Mouse (Mus musculus) neural tube, embryonic 15.5 days (tissue): ENCODE measurements at regions not wholly inside any gene's neighbourhood (a gene's known extent, or its start where the extent isn't known, plus 50 kb on each side); places are given as distances from the start of the nearest gene placed in this dataset.

Source experiments
- ATAC-seq: fragments of 200-750 bp; cut with Nextera tagmentation; 2 replicates; pipeline ENCODE4 v1.8.0; 2017; ENCODE audit warnings: mild to moderate bottlenecking, moderate TSS enrichment, moderate library complexity; ENCODE audit not compliant: low FRiP score
- H3K27ac ChIP-seq: fragments of 300-500 bp; sonication (generic); replicated peaks from 2 replicates; pipeline ENCODE4 v1.5.1; 2015; ENCODE audit warnings: mild to moderate bottlenecking, inconsistent platforms
- H3K27me3 ChIP-seq: fragments of 300-500 bp; sonication (generic); replicated peaks from 2 replicates; pipeline ENCODE4 v1.6.1; 2015; ENCODE audit warnings: inconsistent platforms
- H3K36me3 ChIP-seq: fragments of 300-500 bp; sonication (generic); 2 replicates; pipeline ENCODE4 v1.6.1; 2015; ENCODE audit warnings: inconsistent platforms
- H3K4me1 ChIP-seq: fragments of 300-500 bp; sonication (generic); 2 replicates; pipeline ENCODE4 v1.6.1; 2015; ENCODE audit warnings: inconsistent platforms
- H3K4me2 ChIP-seq: fragments of 300-500 bp; sonication (generic); 2 replicates; pipeline ENCODE4 v1.6.1; 2015; ENCODE audit warnings: inconsistent platforms, mild to moderate bottlenecking, moderate library complexity
- H3K4me3 ChIP-seq: fragments of 300-500 bp; sonication (generic); replicated peaks from 2 replicates; pipeline ENCODE4 v1.5.1; 2015; ENCODE audit warnings: mild to moderate bottlenecking, inconsistent platforms
- H3K9ac ChIP-seq: fragments of 300-500 bp; sonication (generic); replicated peaks from 2 replicates; pipeline ENCODE4 v1.6.1; 2015; ENCODE audit warnings: mild to moderate bottlenecking, inconsistent platforms
- H3K9me3 ChIP-seq: fragments of 300-500 bp; sonication (generic); replicated peaks from 2 replicates; pipeline ENCODE4 v1.6.1; 2016; ENCODE audit warnings: inconsistent platforms
- WGBS: fragments of 180-500 bp; shearing (Covaris S2); methylation state at CpG from one replicate; pipeline ENCODE4 v1.1.7; 2015; ENCODE audit warnings: mixed read lengths; 5-methylcytosine and 5-hydroxymethylcytosine counted together

- H3K9me3 ChIP-seq: no peaks in the 10 kb centered on the region
- 91% methylated on average over 3 of the region's 3 CpGs for WGBS
- no peak overlapping the region for H3K4me3 ChIP-seq
- no peak overlapping the region for H3K4me2 ChIP-seq
- no peaks in the 10 kb centered on the region for H3K36me3 ChIP-seq
- H3K9ac ChIP-seq: no peak overlapping the region
- no peak overlapping the region for H3K27ac ChIP-seq
- H3K27me3 ChIP-seq: no peaks in the 10 kb centered on the region
- no peaks in the 10 kb centered on the region for H3K4me1 ChIP-seq
- ATAC-seq: no peak
Observed at GRCm38 (mm10) chr13:31254744-31255143, 280.7 kb downstream of the Gm5447 start.

- WGBS: 88% methylated on average over 3 of the region's 3 CpGs
Observed at GRCm38 (mm10) chr13:31255506-31255905, 281.5 kb downstream of the Gm5447 start.

GRCm38 (mm10) chr13:31267865-31268264 is 288.1 kb upstream of the Foxq1 start:
- no peak for ATAC-seq
- H3K4me1 ChIP-seq: no peaks in the 10 kb centered on the region
- H3K9ac ChIP-seq: no peak overlapping the region
- H3K27me3 ChIP-seq: no peaks in the 10 kb centered on the region
- no peak overlapping the region for H3K4me2 ChIP-seq
- WGBS: 78% methylated on average over 3 of the region's 3 CpGs
- no peaks in the 10 kb centered on the region for H3K9me3 ChIP-seq
- no peaks in the 10 kb centered on the region for H3K36me3 ChIP-seq
- H3K27ac ChIP-seq: no peak overlapping the region
- no peak overlapping the region for H3K4me3 ChIP-seq

More at GRCm38 (mm10) chr13:31255506-31255905, 281.5 kb downstream of the Gm5447 start:
- Histone ChIP-seq H3K4me2 (no peak overlapping the region), H3K27ac (no peak overlapping the region), H3K9ac (no peak overlapping the region), H3K4me3 (no peak overlapping the region), H3K9me3 (no peaks in the 10 kb centered on the region), H3K27me3 (no peaks in the 10 kb centered on the region), H3K36me3 (no peaks in the 10 kb centered on the region), H3K4me1 (no peaks in the 10 kb centered on the region)
- no peak for ATAC-seq

GRCm38 (mm10) chr13:31276005-31276644 is 279.8 kb upstream of the Foxq1 start:
- H3K4me2 ChIP-seq: no peak overlapping the region

GRCm38 (mm10) chr13:31290630-31291029 is 265.3 kb upstream of the Foxq1 start:
- Histone ChIP-seq H3K4me1 (no peaks in the 10 kb centered on the region), H3K36me3 (no peaks in the 10 kb centered on the region), H3K27ac (no peak overlapping the region), H3K27me3 (no peaks in the 10 kb centered on the region), H3K9ac (no peak overlapping the region), H3K4me2 (no peak overlapping the region), H3K9me3 (no peaks in the 10 kb centered on the region), H3K4me3 (no peak overlapping the region)
- no peak for ATAC-seq
- WGBS: 84% methylated on average over 7 of the region's 7 CpGs

More at GRCm38 (mm10) chr13:31276005-31276644, 279.8 kb upstream of the Foxq1 start:
- no peak overlapping the region for H3K9ac ChIP-seq
- WGBS: 65% methylated on average over 6 of the region's 6 CpGs
- no peaks in the 10 kb centered on the region for H3K9me3 ChIP-seq
- no peak overlapping the region for H3K27ac ChIP-seq
- no peak for ATAC-seq
- H3K4me3 ChIP-seq: no peak overlapping the region
- H3K36me3 ChIP-seq: no peaks in the 10 kb centered on the region
- H3K27me3 ChIP-seq: no peaks in the 10 kb centered on the region
- H3K4me1 ChIP-seq: no peaks in the 10 kb centered on the region

- Histone ChIP-seq H3K4me3 (no peak overlapping the region), H3K9me3 (no peaks in the 10 kb centered on the region), H3K4me2 (no peak overlapping the region), H3K27ac (no peak overlapping the region), H3K9ac (no peak overlapping the region), H3K27me3 (no peaks in the 10 kb centered on the region), H3K4me1 (no peaks in the 10 kb centered on the region), H3K36me3 (no peaks in the 10 kb centered on the region)
- WGBS: 90% methylated on average over 13 of the region's 13 CpGs
- no peak for ATAC-seq
Observed at GRCm38 (mm10) chr13:31292584-31293387, 263.1 kb upstream of the Foxq1 start.

GRCm38 (mm10) chr13:31294011-31294410 is 261.9 kb upstream of the Foxq1 start:
- H3K4me1 ChIP-seq: no peaks in the 10 kb centered on the region
- no peaks in the 10 kb centered on the region for H3K9me3 ChIP-seq
- H3K27me3 ChIP-seq: no peaks in the 10 kb centered on the region
- no peaks in the 10 kb centered on the region for H3K36me3 ChIP-seq
- WGBS: 91% methylated on average over 7 of the region's 7 CpGs
- ATAC-seq: no peak
- no peak overlapping the region for H3K27ac ChIP-seq
- no peak overlapping the region for H3K4me2 ChIP-seq
- no peak overlapping the region for H3K9ac ChIP-seq
- H3K4me3 ChIP-seq: no peak overlapping the region

GRCm38 (mm10) chr13:31303194-31303593 is 252.7 kb upstream of the Foxq1 start:
- Histone ChIP-seq H3K9ac (no peak overlapping the region), H3K4me3 (no peak overlapping the region), H3K4me2 (no peak overlapping the region), H3K27me3 (no peaks in the 10 kb centered on the region), H3K4me1 (no peaks in the 10 kb centered on the region), H3K27ac (no peak overlapping the region), H3K36me3 (no peaks in the 10 kb centered on the region), H3K9me3 (no peaks in the 10 kb centered on the region)
- WGBS: 78% methylated on average over 5 of the region's 5 CpGs
- ATAC-seq: no peak

- Histone ChIP-seq H3K9ac (no peak overlapping the region), H3K9me3 (no peaks in the 10 kb centered on the region), H3K27me3 (no peaks in the 10 kb centered on the region), H3K4me2 (no peak overlapping the region), H3K36me3 (no peaks in the 10 kb centered on the region), H3K4me3 (no peak overlapping the region), H3K4me1 (peaks cover 6% of the 10 kb centered on the region; the same call in 1 of the 2 replicates), H3K27ac (no peak overlapping the region)
- no peak for ATAC-seq
- 88% methylated on average over 5 of the region's 5 CpGs for WGBS
Observed at GRCm38 (mm10) chr13:31304286-31304865, 251.6 kb upstream of the Foxq1 start.

GRCm38 (mm10) chr13:31309083-31309621 is 246.8 kb upstream of the Foxq1 start:
- H3K9ac ChIP-seq: no peak overlapping the region
- H3K36me3 ChIP-seq: no peaks in the 10 kb centered on the region
- H3K9me3 ChIP-seq: no peaks in the 10 kb centered on the region
- peaks cover 6% of the 10 kb centered on the region; the same call in 1 of the 2 replicates for H3K4me1 ChIP-seq
- no peak overlapping the region for H3K4me2 ChIP-seq
- no peaks in the 10 kb centered on the region for H3K27me3 ChIP-seq
- 71% methylated on average over 6 of the region's 6 CpGs for WGBS
- ATAC-seq: no peak
- H3K27ac ChIP-seq: no peak overlapping the region
- no peak overlapping the region for H3K4me3 ChIP-seq

GRCm38 (mm10) chr13:31312772-31313171 is 243.2 kb upstream of the Foxq1 start:
- no peak for ATAC-seq
- Histone ChIP-seq H3K9ac (no peak overlapping the region), H3K4me2 (no peak overlapping the region), H3K36me3 (no peaks in the 10 kb centered on the region), H3K27me3 (no peaks in the 10 kb centered on the region), H3K9me3 (no peaks in the 10 kb centered on the region), H3K4me1 (peaks cover 6% of the 10 kb centered on the region; the same call in 1 of the 2 replicates), H3K4me3 (no peak overlapping the region), H3K27ac (no peak overlapping the region; the same call in 1 of the 2 replicates)
- WGBS: 63% methylated on average over 7 of the region's 7 CpGs
